12 mouse cellular contexts compared by ENCODE assay signal in genomic region chr15:60632789-60633456, GRCm38 (mm10).
DNase-seq lines count a peak whose midpoint lies in the region; ATAC-seq lines count a peak whose summit lies in the region.
"Had no signal": no experiment of that assay in that cellular context is flagged by ENCODE, and none has a peak within 500 bp of the region (broad histone marks: within the 10 kb centered on the region; RNA-seq: fewer than 3 reads in every experiment).

No protein-coding gene starts in this region.

- H3K27me3 ChIP-seq in embryonic facial prominence, embryonic 14.5 days (replicated peaks; ENCODE audit: control insufficient read depth, insufficient read depth, low read length): no peaks in the 10 kb centered on the region
- no peaks in the 10 kb centered on the region for H3K27me3 ChIP-seq in embryonic facial prominence, embryonic 10.5 days (replicated peaks; ENCODE audit: low read depth, poor library complexity, severe bottlenecking)
- no peaks in the 10 kb centered on the region for H3K27me3 ChIP-seq in forebrain, embryonic 14.5 days (replicated peaks; ENCODE audit: control insufficient read depth, insufficient read depth, low read length)
- H3K27me3 ChIP-seq in midbrain, embryonic 13.5 days: no peaks in the 10 kb centered on the region
- H3K27me3 ChIP-seq: heart, embryonic 13.5 days had no signal

- no peak for ATAC-seq in embryonic facial prominence, embryonic 14.5 days (ENCODE audit: low read depth)
- ATAC-seq in forebrain, embryonic 14.5 days: peak; percentile 57; the same call in 1 of the 2 replicates
- ATAC-seq in midbrain, embryonic 13.5 days: peak; percentile 86

- H3K4me3 ChIP-seq in embryonic facial prominence, embryonic 14.5 days (ENCODE audit: low read depth, low read length): no peak overlapping the region
- no peak overlapping the region for H3K4me3 ChIP-seq in embryonic facial prominence, embryonic 10.5 days
- no peak overlapping the region for H3K4me3 ChIP-seq in forebrain, embryonic 14.5 days (ENCODE audit: low read depth, low read length)
- no peak overlapping the region for H3K4me3 ChIP-seq in midbrain, embryonic 13.5 days (replicated peaks)
- H3K4me3 ChIP-seq: heart, embryonic 13.5 days had no signal

- no peak overlapping the region for H3K9ac ChIP-seq in embryonic facial prominence, embryonic 14.5 days (ENCODE audit: low read depth, low read length)
- H3K9ac ChIP-seq in forebrain, embryonic 14.5 days (ENCODE audit: low read length): no peak overlapping the region
- H3K9ac ChIP-seq in midbrain, embryonic 13.5 days (replicated peaks): no peak overlapping the region
- H3K9ac ChIP-seq: heart, embryonic 13.5 days had no signal

- H3K27ac ChIP-seq in embryonic facial prominence, embryonic 14.5 days (replicated peaks; ENCODE audit: low read depth, low read length): no peak overlapping the region
- H3K27ac ChIP-seq in embryonic facial prominence, embryonic 10.5 days (replicated peaks): no peak overlapping the region
- H3K27ac ChIP-seq in forebrain, embryonic 14.5 days (ENCODE audit: low read depth, low read length): no peak overlapping the region
- H3K27ac ChIP-seq in midbrain, embryonic 13.5 days: 0 out of 2 replicates have a peak overlapping the region, but pooled peaks have one; percentile 5
- H3K27ac ChIP-seq: heart, embryonic 13.5 days had no signal

- H3K4me2 ChIP-seq in embryonic facial prominence, embryonic 14.5 days (ENCODE audit: low read depth, low read length): no peak overlapping the region
- H3K4me2 ChIP-seq in forebrain, embryonic 14.5 days (ENCODE audit: low read length): no peak overlapping the region
- H3K4me2 ChIP-seq in midbrain, embryonic 13.5 days (replicated peaks): no peak overlapping the region
- H3K4me2 ChIP-seq: heart, embryonic 13.5 days had no signal

- H3K9me3 ChIP-seq in embryonic facial prominence, embryonic 14.5 days (ENCODE audit: control insufficient read depth, low read length): no peaks in the 10 kb centered on the region
- no peaks in the 10 kb centered on the region for H3K9me3 ChIP-seq in embryonic facial prominence, embryonic 10.5 days
- H3K9me3 ChIP-seq in forebrain, embryonic 14.5 days (replicated peaks; ENCODE audit: control insufficient read depth, low read length): no peaks in the 10 kb centered on the region
- H3K9me3 ChIP-seq in midbrain, embryonic 13.5 days: no peaks in the 10 kb centered on the region
- H3K9me3 ChIP-seq: heart, embryonic 13.5 days had no signal

- H3K4me1 ChIP-seq in embryonic facial prominence, embryonic 14.5 days (ENCODE audit: control insufficient read depth, insufficient read depth, low read length): no peaks in the 10 kb centered on the region; the same call in 1 of the 2 replicates
- H3K4me1 ChIP-seq in embryonic facial prominence, embryonic 10.5 days: 0 out of 2 replicates have a peak, but pooled peaks cover 5% of the 10 kb centered on the region
- H3K4me1 ChIP-seq in forebrain, embryonic 14.5 days (ENCODE audit: control insufficient read depth, insufficient read depth, low read length): peaks cover 5% of the 10 kb centered on the region; the same call in 1 of the 2 replicates
- peaks cover 14% of the 10 kb centered on the region for H3K4me1 ChIP-seq in midbrain, embryonic 13.5 days (replicated peaks)
- H3K4me1 ChIP-seq: heart, embryonic 13.5 days had no signal

- DNase-seq in embryonic facial prominence, embryonic 14.5 days (ENCODE audit: low spot score): peak; percentile 14
- no peak for DNase-seq in embryonic facial prominence, embryonic 10.5 days (ENCODE audit: low spot score)
- DNase-seq in ZHBTc4 (ENCODE audit: low read depth, low spot score): peak; percentile 11
- peak; percentile 63 for DNase-seq in forebrain, embryonic 14.5 days (ENCODE audit: low spot score)
- no peak for DNase-seq in adrenal gland, adult 2 months
- no peak for DNase-seq in testis, postnatal 10 days (ENCODE audit: low spot score)
- DNase-seq in kidney, adult 18-20 months: no peak
- DNase-seq: cerebellum, adult 11 months; kidney, adult 9 months; lung, postnatal 36 days had no signal

- no peaks in the 10 kb centered on the region for H3K36me3 ChIP-seq in embryonic facial prominence, embryonic 14.5 days (ENCODE audit: control insufficient read depth, insufficient read depth, low read length)
- no peaks in the 10 kb centered on the region for H3K36me3 ChIP-seq in embryonic facial prominence, embryonic 10.5 days (replicated peaks)
- no peaks in the 10 kb centered on the region for H3K36me3 ChIP-seq in forebrain, embryonic 14.5 days (ENCODE audit: control insufficient read depth, insufficient read depth, low read length)
- no peaks in the 10 kb centered on the region for H3K36me3 ChIP-seq in midbrain, embryonic 13.5 days
- H3K36me3 ChIP-seq: heart, embryonic 13.5 days had no signal

- 51% methylated on average over 4 of the region's 4 CpGs for WGBS in embryonic facial prominence, embryonic 14.5 days
- 68% methylated on average over 4 of the region's 4 CpGs for WGBS in embryonic facial prominence, embryonic 10.5 days
- 20% methylated on average over 4 of the region's 4 CpGs for WGBS in forebrain, embryonic 14.5 days
- WGBS in midbrain, embryonic 13.5 days: 13% methylated on average over 4 of the region's 4 CpGs

Comparison
In these comparisons a context has a peak if more than half of its experiments do, and no peak if none do; other contexts are left out.
1. DNase-seq: peak in embryonic facial prominence, embryonic 14.5 days (single experiment), ZHBTc4 (single experiment) and forebrain, embryonic 14.5 days (single experiment); none in embryonic facial prominence, embryonic 10.5 days (single experiment), adrenal gland, adult 2 months (single experiment), testis, postnatal 10 days (single experiment) and kidney, adult 18-20 months (single experiment).